Mouse (Mus musculus) ES-Bruce4 (cell line): ENCODE measurements around the gene Olfr50.

Experiments
- CTCF ChIP-seq: IDR thresholded peaks from one replicate; pipeline ENCODE4 v1.8.1; 2011; ENCODE audit warnings: low read depth, low read length
- POLR2A ChIP-seq: IDR thresholded peaks from one replicate; pipeline ENCODE4 v1.8.1; 2011; ENCODE audit warnings: low read length; ENCODE audit not compliant: insufficient read depth

DNA sequence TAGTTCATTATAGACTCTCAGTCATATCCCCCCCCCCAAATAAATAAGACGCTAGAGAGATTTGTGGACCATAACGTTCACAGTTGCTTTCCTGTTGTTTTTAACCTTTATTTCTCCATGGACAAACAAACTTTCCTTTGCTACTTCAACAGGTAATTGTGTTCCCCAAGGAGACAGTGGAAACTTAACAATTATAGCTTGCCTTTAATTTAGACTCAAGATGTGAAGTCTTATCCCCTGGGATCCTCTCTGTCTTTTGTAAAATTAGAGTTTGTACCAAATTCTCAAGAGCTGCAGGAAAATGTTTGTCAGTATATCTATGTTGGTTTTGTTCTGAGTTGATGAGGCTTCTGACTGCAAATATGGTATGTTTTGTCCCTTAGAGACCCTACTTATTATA lies 6.4 kb upstream of the Olfr50 start, which contains the start of gene Olfr348:
- TF ChIP-seq CTCF (no peak), POLR2A (no peak)
